Mouse (Mus musculus): ENCODE measurements around the gene Nfib. TPM values are rescaled to one million over a fixed set of nuclear protein-coding genes. Genes with fewer than 3 reads are reported as not detected.

Gene Nfib
- total and polyA plus RNA-seq, 3 experiments = not detected

GRCm38 (mm10) chr4:82383346-82383745 is 322.2 kb downstream of the Nfib start:
- H3K9ac ChIP-seq (ENCODE audit: control insufficient read depth, low read depth, low read length, poor library complexity, severe bottlenecking) = no peak overlapping the region
- H3K4me1 ChIP-seq (ENCODE audit: control insufficient read depth in 1 of 2, insufficient read depth in 2 of 2, low read length in 2 of 2) = no peaks in the 10 kb centered on the region
- no peaks in the 10 kb centered on the region for H3K9me3 ChIP-seq (replicated peaks; ENCODE audit: insufficient read depth, low read length)
- H3K36me3 ChIP-seq (ENCODE audit: control insufficient read depth in 1 of 2, insufficient read depth in 2 of 2, low read length in 2 of 2) = no peaks in the 10 kb centered on the region
- TF ChIP-seq EP300 (IDR thresholded peaks at IDR 0.05; ENCODE audit: low read depth in 1 of 2, low read length in 2 of 2) (no peak), GABPA (IDR thresholded peaks at IDR 0.05; ENCODE audit: low read depth, low read length) (no peak), TCF12 (IDR thresholded peaks at IDR 0.05; ENCODE audit: low read depth, low read length) (no peak), MAFK (IDR thresholded peaks at IDR 0.05; ENCODE audit: borderline replicate concordance, low read depth, low read length) (no peak), ZKSCAN1 (IDR thresholded peaks at IDR 0.05; ENCODE audit: low read depth, low read length) (no peak), USF1 (IDR thresholded peaks at IDR 0.05; ENCODE audit: low read depth, low read length) (no peak), KAT2A (conservative IDR thresholded peaks at IDR 0.05; ENCODE audit: low read depth, low read length) (no peak), MXI1 (IDR thresholded peaks at IDR 0.05; ENCODE audit: low read depth, low read length) (no peak), ZNF384 (IDR thresholded peaks at IDR 0.05; ENCODE audit: low read depth, low read length) (no peak), ETS1 (IDR thresholded peaks at IDR 0.05; ENCODE audit: low read depth, low read length) (no peak), MAZ (IDR thresholded peaks at IDR 0.05; ENCODE audit: low read depth, low read length) (no peak), POLR2AphosphoS2 (IDR thresholded peaks at IDR 0.05; ENCODE audit: low read length) (no peak), TAL1 (IDR thresholded peaks at IDR 0.05; ENCODE audit: low read length) (no peak), MAX (IDR thresholded peaks at IDR 0.05; ENCODE audit: low read length) (no peak), RCOR1 (IDR thresholded peaks at IDR 0.05; ENCODE audit: low read depth, low read length) (no peak), MYB (IDR thresholded peaks at IDR 0.05; ENCODE audit: low read depth, low read length) (no peak)
- no peaks in the 10 kb centered on the region for H3K79me2 ChIP-seq (ENCODE audit: control insufficient read depth, insufficient read depth, low read length, poor library complexity)
- H3K4me3 ChIP-seq (ENCODE audit: control insufficient read depth in 1 of 2, insufficient read depth in 1 of 2, low read depth in 2 of 2, low read length in 2 of 2) = no peak overlapping the region
- H3K27me3 ChIP-seq (ENCODE audit: control insufficient read depth in 1 of 2, insufficient read depth in 2 of 2, low read length in 2 of 2) = no peaks in the 10 kb centered on the region
- DNase-seq (ENCODE audit: low read depth, low spot score) = no peak
- no peak overlapping the region for H3K27ac ChIP-seq (ENCODE audit: control insufficient read depth, low read depth, low read length)

GRCm38 (mm10) chr4:82381786-82382185 is 323.8 kb downstream of the Nfib start:
- Histone ChIP-seq H3K4me3 (ENCODE audit: control insufficient read depth in 1 of 2, insufficient read depth in 1 of 2, low read depth in 2 of 2, low read length in 2 of 2) (no peak overlapping the region), H3K79me2 (ENCODE audit: control insufficient read depth, insufficient read depth, low read length, poor library complexity) (no peaks in the 10 kb centered on the region), H3K9me3 (replicated peaks; ENCODE audit: insufficient read depth, low read length) (no peaks in the 10 kb centered on the region), H3K27ac (ENCODE audit: control insufficient read depth, low read depth, low read length) (no peak overlapping the region), H3K27me3 (ENCODE audit: control insufficient read depth in 1 of 2, insufficient read depth in 2 of 2, low read length in 2 of 2) (no peaks in the 10 kb centered on the region), H3K36me3 (ENCODE audit: control insufficient read depth in 1 of 2, insufficient read depth in 2 of 2, low read length in 2 of 2) (no peaks in the 10 kb centered on the region), H3K9ac (ENCODE audit: control insufficient read depth, low read depth, low read length, poor library complexity, severe bottlenecking) (no peak overlapping the region), H3K4me1 (ENCODE audit: control insufficient read depth in 1 of 2, insufficient read depth in 2 of 2, low read length in 2 of 2) (no peaks in the 10 kb centered on the region)
- DNase-seq (ENCODE audit: low read depth, low spot score) = no peak
- TF ChIP-seq NRF1 (IDR thresholded peaks at IDR 0.05; ENCODE audit: insufficient read depth, low read depth, low read length, poor library complexity, severe bottlenecking) (peak; percentile 45; the same call in 1 of the 2 replicates), TCF12 (IDR thresholded peaks at IDR 0.05; ENCODE audit: low read depth, low read length) (no peak)
